Mouse (Mus musculus) hindbrain, embryonic 13.5 days (tissue): ENCODE results near the gene Pde6h. TPM values are rescaled to one million over a fixed set of nuclear protein-coding genes. Genes with fewer than 3 reads are reported as not detected.
"Not testable (repeated sequence)": the region's sequence is repeated elsewhere in the genome, so short reads cannot be mapped to it uniquely, and the experiment has no call there.

Source experiments
- ATAC-seq: fragments of 200-750 bp; cut with Nextera tagmentation; 2 replicates; pipeline ENCODE4 v1.8.0; 2017; ENCODE audit warnings: moderate TSS enrichment; ENCODE audit not compliant: low FRiP score
- H3K27ac ChIP-seq: fragments of 300-500 bp; sonication (generic); 2 replicates; pipeline ENCODE4 v1.5.1; 2015; ENCODE audit warnings: inconsistent platforms, mild to moderate bottlenecking, moderate library complexity
- H3K27me3 ChIP-seq: fragments of 300-500 bp; sonication (generic); 2 replicates; pipeline ENCODE4 v1.6.1; 2015; ENCODE audit warnings: mild to moderate bottlenecking, inconsistent platforms
- H3K36me3 ChIP-seq: fragments of 300-500 bp; sonication (generic); 2 replicates; pipeline ENCODE4 v1.6.1; 2015; ENCODE audit warnings: mild to moderate bottlenecking, inconsistent platforms
- H3K4me1 ChIP-seq: fragments of 300-500 bp; sonication (generic); replicated peaks from 2 replicates; pipeline ENCODE4 v1.6.1; 2015; ENCODE audit warnings: inconsistent platforms
- H3K4me2 ChIP-seq: fragments of 300-500 bp; sonication (generic); 2 replicates; pipeline ENCODE4 v1.6.1; 2015; ENCODE audit warnings: inconsistent platforms, mild to moderate bottlenecking, moderate library complexity
- H3K4me3 ChIP-seq: fragments of 300-500 bp; sonication (generic); 2 replicates; pipeline ENCODE4 v1.5.1; 2015; ENCODE audit warnings: mild to moderate bottlenecking, inconsistent platforms
- H3K9ac ChIP-seq: fragments of 300-500 bp; sonication (generic); 2 replicates; pipeline ENCODE4 v1.6.1; 2015; ENCODE audit warnings: mild to moderate bottlenecking, inconsistent platforms
- H3K9me3 ChIP-seq: fragments of 300-500 bp; sonication (generic); 2 replicates; pipeline ENCODE4 v1.6.1; 2016; ENCODE audit warnings: inconsistent platforms
- WGBS: fragments of 180-500 bp; shearing (Covaris S2); methylation state at CpG from one replicate; pipeline ENCODE4 v1.1.7; 2015; 5-methylcytosine and 5-hydroxymethylcytosine counted together
- polyA plus RNA-seq: library from polyadenylated mRNA; unstranded; fragments of >200 nt; fragmentation: Nextera tagmentation; extraction: Ambion mirVana; gene quantifications from 2 replicates; pipeline ENCODE4 v1.2.1, GENCODE M21; 2015

The Pde6h gene
- not detected in 2 replicates for polyA plus RNA-seq

DNA sequence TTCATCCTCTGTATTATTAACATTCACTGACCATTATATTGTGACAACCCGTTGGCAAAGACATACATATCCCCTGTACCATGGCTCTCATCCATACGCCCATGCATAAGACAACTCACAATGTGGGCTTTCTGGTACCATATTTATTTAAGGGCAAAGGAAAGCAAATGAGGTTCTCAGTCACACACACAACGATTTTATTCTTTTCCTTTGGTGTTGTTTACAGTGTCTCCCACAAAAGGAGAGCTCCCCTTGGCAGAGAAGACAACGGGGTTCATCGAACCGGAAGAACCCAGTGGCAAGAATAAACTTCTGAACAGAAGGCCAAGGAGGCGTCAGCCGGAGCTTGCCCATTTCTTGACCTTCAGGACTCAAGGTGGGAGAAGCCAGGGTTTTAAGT, at the start of gene Pde6h:
Gene Pde6h (plus strand): TSS at position 301 of the 400 bp plus-strand sequence.
- Histone ChIP-seq H3K27me3 (no peaks in the 10 kb centered on the region), H3K27ac (no peak within 1 kb of the TSS), H3K9me3 (no peaks in the 10 kb centered on the region), H3K9ac (no peak within 1 kb of the TSS), H3K4me1 (no peaks in the 10 kb centered on the region), H3K4me3 (no peak within 1 kb of the TSS), H3K36me3 (no peaks in the 10 kb centered on the region), H3K4me2 (no peak within 1 kb of the TSS)
- 89% methylated on average over 8 of the region's 8 CpGs for WGBS
- ATAC-seq, result no peak

DNA sequence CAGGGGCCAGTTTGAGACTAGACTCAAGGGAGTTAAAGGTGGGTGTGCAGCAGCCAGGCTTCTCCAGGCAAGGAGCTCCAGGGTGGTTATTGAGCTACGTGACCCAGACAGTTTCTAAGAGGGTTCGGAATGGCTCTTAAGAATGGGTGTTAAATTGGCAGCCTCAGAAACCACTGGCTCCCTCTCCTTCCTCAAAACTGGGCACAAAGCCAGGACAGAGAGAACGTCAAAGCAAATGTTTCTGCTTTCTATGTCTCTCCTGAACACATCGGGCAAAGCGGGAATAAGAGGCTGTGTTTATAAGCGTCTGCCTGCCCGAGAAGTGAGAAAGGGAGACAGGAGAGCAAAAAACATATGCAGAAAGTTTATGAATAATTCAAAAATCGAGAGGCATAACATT, 49.0 kb upstream of the Pde6h start:
- no peak overlapping the region for H3K4me3 ChIP-seq
- no peaks in the 10 kb centered on the region for H3K36me3 ChIP-seq
- no peaks in the 10 kb centered on the region for H3K9me3 ChIP-seq
- no peak for ATAC-seq
- no peak overlapping the region for H3K27ac ChIP-seq
- 0 out of 2 replicates have a peak, but pooled peaks cover 4% of the 10 kb centered on the region for H3K4me1 ChIP-seq
- WGBS, result 55% methylated on average over 8 of the region's 8 CpGs
- no peak overlapping the region for H3K9ac ChIP-seq
- no peaks in the 10 kb centered on the region for H3K27me3 ChIP-seq
- no peak overlapping the region for H3K4me2 ChIP-seq

DNA sequence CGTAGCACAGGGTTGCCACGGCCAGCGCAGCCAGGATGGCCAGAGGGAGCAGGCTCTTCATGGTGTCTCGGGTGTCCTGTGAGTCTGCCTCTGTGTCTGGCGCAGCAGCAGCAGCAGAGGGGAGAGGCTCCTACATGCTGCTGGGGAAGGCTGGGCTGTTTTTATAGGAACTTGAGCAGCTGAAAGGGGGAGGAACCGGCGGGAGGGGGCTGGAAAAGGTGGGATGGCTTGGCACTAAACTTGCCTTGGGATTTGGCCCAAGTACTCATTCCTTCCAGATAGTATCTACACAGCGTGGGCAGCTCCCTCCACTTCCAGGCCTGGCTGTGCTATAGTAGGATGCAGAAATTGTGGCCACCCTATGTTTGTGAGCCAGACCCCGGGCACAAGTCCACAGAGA, 48.0 kb upstream of the Pde6h start, which contains the start of gene Mgp:
Gene Mgp (minus strand): TSS at position 154 of the 400 bp plus-strand sequence.
- Histone ChIP-seq H3K27me3 (no peaks in the 10 kb centered on the region), H3K4me3 (no peak within 1 kb of the TSS), H3K9me3 (no peaks in the 10 kb centered on the region), H3K4me1 (0 out of 2 replicates have a peak, but pooled peaks cover 4% of the 10 kb centered on the region), H3K36me3 (no peaks in the 10 kb centered on the region), H3K27ac (no peak within 1 kb of the TSS), H3K4me2 (no peak within 1 kb of the TSS), H3K9ac (no peak within 1 kb of the TSS)
- no peak for ATAC-seq
- 67% methylated on average over 9 of the region's 9 CpGs for WGBS

DNA sequence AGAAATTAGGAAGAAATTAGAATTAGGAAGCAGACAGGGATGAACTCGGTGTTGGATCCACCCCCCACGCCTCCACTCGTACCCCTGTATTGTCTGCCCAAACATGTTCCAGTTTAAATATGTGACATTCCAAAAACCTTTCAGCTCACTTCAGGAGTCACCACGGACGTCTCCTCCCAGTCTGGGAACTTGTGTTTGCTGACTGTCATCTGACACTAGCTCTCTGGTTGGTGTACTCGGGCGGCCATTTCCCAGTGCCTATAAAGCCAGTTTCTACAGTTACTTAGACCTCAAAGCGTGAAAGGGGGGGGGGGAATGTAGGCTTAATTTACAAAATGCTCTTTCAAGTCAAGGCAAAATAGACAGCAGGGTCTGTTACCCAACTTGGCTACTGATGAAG, 42.0 kb upstream of the Pde6h start:
- no peaks in the 10 kb centered on the region for H3K27me3 ChIP-seq
- H3K4me3 ChIP-seq, result no peak overlapping the region
- H3K9me3 ChIP-seq, result no peaks in the 10 kb centered on the region
- no peaks in the 10 kb centered on the region for H3K4me1 ChIP-seq
- ATAC-seq, result no peak
- no peak overlapping the region for H3K4me2 ChIP-seq
- WGBS, result 77% methylated on average over 8 of the region's 8 CpGs
- no peaks in the 10 kb centered on the region for H3K36me3 ChIP-seq
- no peak overlapping the region for H3K9ac ChIP-seq
- H3K27ac ChIP-seq, result no peak overlapping the region

DNA sequence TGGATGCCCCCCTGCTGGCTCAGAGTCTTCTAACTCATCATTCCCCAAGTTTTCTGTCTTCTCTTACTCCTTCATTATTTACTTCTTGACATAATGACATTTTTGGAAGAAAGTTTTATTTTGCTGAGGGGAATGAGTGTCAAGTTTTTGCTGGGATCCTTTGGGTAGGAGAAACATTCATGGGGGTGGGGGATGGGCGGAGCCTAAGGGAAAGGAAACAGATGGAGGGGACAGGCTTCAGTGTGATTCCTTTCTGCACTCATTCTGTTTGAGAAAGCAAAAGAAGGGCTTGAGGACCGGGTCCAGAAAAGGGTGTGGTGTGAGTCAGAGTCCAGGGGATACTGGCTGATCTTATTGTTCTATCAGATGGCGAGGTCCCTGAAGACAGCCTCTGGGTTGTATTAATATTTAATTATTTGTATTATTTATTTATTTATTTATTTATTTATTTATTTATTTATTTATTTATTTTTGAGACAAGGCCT, 40.2 kb upstream of the Pde6h start:
- ATAC-seq, result no peak
- H3K27ac ChIP-seq, result no peak overlapping the region
- H3K4me2 ChIP-seq, result no peak overlapping the region
- no peak overlapping the region for H3K4me3 ChIP-seq
- no peaks in the 10 kb centered on the region for H3K36me3 ChIP-seq
- H3K9me3 ChIP-seq, result no peaks in the 10 kb centered on the region
- no peaks in the 10 kb centered on the region for H3K4me1 ChIP-seq
- 85% methylated on average over 3 of the region's 3 CpGs for WGBS
- H3K9ac ChIP-seq, result no peak overlapping the region
- H3K27me3 ChIP-seq, result no peaks in the 10 kb centered on the region

DNA sequence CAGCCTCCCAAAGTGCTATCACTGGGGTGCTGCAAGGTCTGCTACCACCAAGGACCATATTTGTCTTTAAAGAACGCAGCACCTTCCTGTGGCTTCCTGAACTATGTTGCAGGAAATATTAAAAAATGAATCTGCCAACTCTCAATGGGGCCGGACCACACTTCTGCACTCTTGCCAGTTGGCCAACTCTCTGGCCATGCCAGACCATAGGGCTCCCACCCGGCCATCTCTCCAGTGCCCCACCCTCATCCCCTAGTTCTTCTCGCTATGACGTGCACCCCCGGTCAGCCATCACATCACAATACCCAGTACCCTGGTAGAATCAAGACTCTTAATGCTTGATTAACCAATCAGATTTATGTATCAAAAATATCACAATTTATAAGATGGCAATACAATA, 39.7 kb upstream of the Pde6h start:
- Histone ChIP-seq H3K36me3 (no peaks in the 10 kb centered on the region), H3K4me3 (no peak overlapping the region), H3K4me2 (no peak overlapping the region), H3K4me1 (no peaks in the 10 kb centered on the region), H3K27ac (no peak overlapping the region), H3K9me3 (no peaks in the 10 kb centered on the region), H3K9ac (no peak overlapping the region), H3K27me3 (no peaks in the 10 kb centered on the region)
- no peak for ATAC-seq
- 94% methylated on average over 6 of the region's 6 CpGs for WGBS

DNA sequence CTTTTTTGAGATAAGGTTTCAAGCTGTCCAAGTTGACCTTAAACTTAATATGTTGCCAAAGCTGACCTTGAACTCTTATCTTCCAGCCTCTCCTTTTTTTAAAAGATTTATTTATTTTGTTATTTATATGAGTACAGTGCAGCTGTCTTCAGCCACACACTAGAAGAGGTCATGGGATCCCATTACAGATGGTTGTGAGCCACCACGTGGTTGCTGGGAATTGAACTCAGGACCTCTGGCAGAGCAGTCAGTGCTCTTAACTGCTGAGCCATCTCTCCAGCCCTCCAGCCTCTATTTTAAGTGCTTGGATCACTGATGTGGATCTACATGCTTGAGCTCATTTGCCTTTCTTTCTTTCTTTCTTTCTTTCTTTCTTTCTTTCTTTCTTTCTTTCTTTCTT, 38.9 kb upstream of the Pde6h start:
- H3K27ac ChIP-seq, H3K36me3 ChIP-seq, ATAC-seq, H3K27me3 ChIP-seq, H3K4me2 ChIP-seq, H3K4me1 ChIP-seq, H3K4me3 ChIP-seq, H3K9me3 ChIP-seq, H3K9ac ChIP-seq: not testable (repeated sequence)
- WGBS, result 60% methylated on average over 1 of the region's 1 CpGs

DNA sequence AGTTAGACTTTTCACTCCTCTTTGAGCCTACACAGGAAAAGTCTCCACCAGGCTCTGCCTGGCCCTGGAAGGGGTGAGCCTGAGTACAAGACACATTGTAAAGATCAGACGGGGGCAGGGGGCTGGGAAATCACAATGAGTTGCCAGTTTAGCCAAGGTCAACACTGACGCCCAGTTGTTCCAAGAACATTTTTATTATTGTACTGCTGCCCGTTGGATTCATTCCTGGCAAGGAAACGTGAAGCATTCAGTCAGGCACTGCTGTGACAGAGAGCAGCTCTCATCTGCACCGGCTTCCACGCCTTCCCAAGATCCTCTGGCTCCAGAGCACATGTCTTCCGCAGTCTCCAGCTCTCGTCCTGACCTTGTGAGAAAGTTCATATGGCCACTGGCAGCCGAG, 35.8 kb upstream of the Pde6h start:
- 77% methylated on average over 9 of the region's 9 CpGs for WGBS
- H3K9me3 ChIP-seq, result no peaks in the 10 kb centered on the region
- no peaks in the 10 kb centered on the region for H3K4me1 ChIP-seq
- no peak overlapping the region for H3K4me3 ChIP-seq
- no peak overlapping the region for H3K4me2 ChIP-seq
- no peaks in the 10 kb centered on the region for H3K36me3 ChIP-seq
- no peaks in the 10 kb centered on the region for H3K27me3 ChIP-seq
- no peak overlapping the region for H3K27ac ChIP-seq
- ATAC-seq, result no peak
- no peak overlapping the region for H3K9ac ChIP-seq

DNA sequence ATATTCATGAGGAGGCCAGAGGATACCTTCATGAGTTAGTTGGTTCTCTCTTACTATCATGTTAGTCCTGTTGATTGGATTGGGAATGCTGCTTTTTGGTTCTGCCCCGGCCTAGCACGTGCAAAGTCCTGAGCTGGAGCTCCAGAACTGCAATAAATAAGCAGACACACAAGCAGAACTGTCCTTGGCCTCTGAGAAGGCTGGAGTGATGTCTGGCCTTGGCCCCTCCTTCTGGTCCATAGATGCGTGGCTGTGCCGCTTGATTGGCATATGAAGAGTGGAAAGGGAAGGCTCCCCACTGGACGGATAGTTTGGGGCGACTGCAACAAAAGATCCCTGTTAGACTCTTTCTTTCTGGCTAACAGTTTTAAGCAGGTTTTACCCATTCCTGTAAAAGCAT, 34.6 kb upstream of the Pde6h start:
- Histone ChIP-seq H3K36me3 (no peaks in the 10 kb centered on the region), H3K27ac (no peak overlapping the region), H3K4me2 (no peak overlapping the region), H3K9me3 (no peaks in the 10 kb centered on the region), H3K27me3 (no peaks in the 10 kb centered on the region), H3K4me1 (no peaks in the 10 kb centered on the region), H3K4me3 (no peak overlapping the region), H3K9ac (no peak overlapping the region)
- WGBS, result 86% methylated on average over 6 of the region's 6 CpGs
- no peak for ATAC-seq

DNA sequence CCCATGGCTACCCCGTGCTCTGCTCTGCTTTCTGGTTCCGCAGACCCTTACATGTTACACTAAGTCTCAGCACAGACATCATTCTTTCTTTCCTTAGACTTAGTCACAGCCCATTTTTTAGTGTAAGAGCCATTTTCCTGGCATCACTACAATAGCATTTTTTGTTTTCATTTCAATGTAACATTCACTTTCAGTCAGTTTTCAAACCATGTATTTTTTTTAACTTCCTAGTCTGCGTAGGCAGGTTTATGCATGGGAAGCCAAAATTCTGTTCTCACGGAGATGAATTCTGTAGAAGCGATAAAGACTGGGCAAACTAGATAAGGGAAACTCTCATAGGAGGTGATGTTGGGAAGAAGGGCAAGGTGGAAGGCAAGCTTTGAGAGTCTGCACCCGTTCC, 34.1 kb upstream of the Pde6h start:
- Histone ChIP-seq H3K4me2 (no peak overlapping the region), H3K9ac (no peak overlapping the region), H3K9me3 (no peaks in the 10 kb centered on the region), H3K4me1 (no peaks in the 10 kb centered on the region), H3K4me3 (no peak overlapping the region), H3K27me3 (no peaks in the 10 kb centered on the region), H3K27ac (no peak overlapping the region), H3K36me3 (no peaks in the 10 kb centered on the region)
- WGBS, result 92% methylated on average over 6 of the region's 6 CpGs
- no peak for ATAC-seq

DNA sequence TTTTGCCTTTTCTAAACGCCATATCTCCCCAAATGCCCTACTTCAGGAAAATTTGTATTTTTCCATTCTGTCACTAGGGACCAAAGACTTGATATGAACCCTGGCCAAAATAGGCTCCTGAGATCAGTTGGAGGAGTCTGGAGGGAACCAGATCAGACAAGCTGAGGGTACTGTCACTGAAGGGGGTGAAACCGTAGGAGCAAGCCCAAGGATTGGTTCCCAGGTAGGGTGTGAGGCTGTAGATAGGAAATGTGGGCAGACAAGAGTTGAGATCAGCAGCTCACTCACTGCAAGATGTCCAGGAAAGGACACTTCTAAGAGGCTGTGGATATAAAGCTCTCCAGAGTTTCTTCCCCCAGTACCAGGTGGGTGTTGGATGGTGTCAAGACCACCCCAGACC, 31.6 kb upstream of the Pde6h start:
- no peaks in the 10 kb centered on the region for H3K36me3 ChIP-seq
- no peaks in the 10 kb centered on the region for H3K9me3 ChIP-seq
- H3K9ac ChIP-seq, result no peak overlapping the region
- WGBS, result 93% methylated on average over 2 of the region's 2 CpGs
- no peak overlapping the region for H3K27ac ChIP-seq
- H3K27me3 ChIP-seq, result no peaks in the 10 kb centered on the region
- H3K4me1 ChIP-seq, result no peaks in the 10 kb centered on the region
- H3K4me3 ChIP-seq, result no peak overlapping the region
- ATAC-seq, result no peak
- H3K4me2 ChIP-seq, result no peak overlapping the region

DNA sequence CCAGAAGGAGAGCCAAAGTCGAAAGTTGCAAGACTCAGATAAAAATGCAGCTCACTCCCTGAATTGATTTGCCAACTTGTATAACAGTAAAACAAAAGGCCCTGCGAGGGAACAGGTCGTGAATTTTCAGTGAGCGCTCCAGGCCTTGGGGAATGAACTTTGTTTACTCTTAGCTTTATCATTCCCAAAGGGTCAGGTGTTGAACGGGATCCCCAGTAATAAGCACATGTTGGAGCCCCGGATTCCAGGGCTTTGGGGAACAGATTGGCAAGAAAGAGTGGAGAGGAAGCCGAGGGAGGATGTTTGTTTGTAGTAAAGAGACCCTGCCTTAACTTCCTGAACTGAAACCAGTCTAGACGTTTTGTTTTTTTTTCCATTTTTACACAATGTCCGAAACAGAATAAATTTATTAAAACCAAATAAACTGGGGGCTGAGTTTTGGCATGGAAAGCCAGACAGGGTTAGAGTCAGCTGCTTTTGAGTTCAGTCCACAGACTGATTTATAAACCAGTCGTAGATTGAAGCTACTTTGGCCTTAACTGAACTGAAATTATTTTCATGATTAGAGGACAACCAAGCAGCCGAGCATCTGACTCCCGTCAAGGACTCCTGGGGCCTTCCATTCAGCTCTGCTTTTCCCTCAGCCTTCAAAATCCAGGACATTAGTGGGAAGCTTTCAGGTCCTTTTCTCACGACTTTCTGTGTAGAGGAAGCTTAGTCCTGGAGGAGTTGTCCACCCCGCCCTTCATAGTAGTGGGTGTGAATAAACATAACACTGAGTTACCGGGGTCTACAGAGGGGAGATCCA, 28.9 kb upstream of the Pde6h start:
- Histone ChIP-seq H3K9ac (no peak overlapping the region), H3K36me3 (no peaks in the 10 kb centered on the region), H3K27me3 (no peaks in the 10 kb centered on the region), H3K27ac (no peak overlapping the region), H3K9me3 (no peaks in the 10 kb centered on the region), H3K4me2 (no peak overlapping the region), H3K4me3 (no peak overlapping the region), H3K4me1 (no peaks in the 10 kb centered on the region)
- 68% methylated on average over 15 of the region's 15 CpGs for WGBS
- no peak for ATAC-seq

DNA sequence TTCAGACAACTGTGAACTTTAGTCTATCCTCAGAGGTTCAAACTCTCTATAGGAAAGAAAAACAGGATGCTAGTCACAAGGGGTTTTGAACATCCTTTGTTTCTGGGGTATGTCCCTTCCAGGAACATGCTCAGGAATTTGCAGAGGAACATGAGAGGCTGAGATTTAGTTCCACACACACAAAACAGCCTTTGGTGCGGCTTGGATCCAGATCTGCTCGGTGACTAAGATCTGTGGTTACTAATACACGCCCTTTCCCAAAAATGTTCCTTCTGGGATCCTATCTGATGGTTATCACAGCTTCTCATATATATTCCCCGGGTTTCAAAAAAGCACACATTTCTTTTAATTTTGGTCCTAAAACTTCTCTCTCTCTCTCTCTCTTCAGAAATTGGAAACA, 25.8 kb upstream of the Pde6h start:
- Histone ChIP-seq H3K4me2 (no peak overlapping the region), H3K9ac (no peak overlapping the region), H3K4me3 (no peak overlapping the region), H3K27me3 (no peaks in the 10 kb centered on the region), H3K36me3 (no peaks in the 10 kb centered on the region), H3K27ac (no peak overlapping the region), H3K9me3 (no peaks in the 10 kb centered on the region), H3K4me1 (no peaks in the 10 kb centered on the region)
- 87% methylated on average over 4 of the region's 4 CpGs for WGBS
- ATAC-seq, result no peak
